Mouse (Mus musculus) Muller cell, postnatal 12 days (primary cell): Measurements from ENCODE around the gene 6430531B16Rik.

Experiments
- DNase-seq: peaks from one replicate; pipeline ENCODE4 v3.0.0-alpha.2; 2015; ENCODE audit errors: inconsistent ontology term

The 6430531B16Rik gene

DNA sequence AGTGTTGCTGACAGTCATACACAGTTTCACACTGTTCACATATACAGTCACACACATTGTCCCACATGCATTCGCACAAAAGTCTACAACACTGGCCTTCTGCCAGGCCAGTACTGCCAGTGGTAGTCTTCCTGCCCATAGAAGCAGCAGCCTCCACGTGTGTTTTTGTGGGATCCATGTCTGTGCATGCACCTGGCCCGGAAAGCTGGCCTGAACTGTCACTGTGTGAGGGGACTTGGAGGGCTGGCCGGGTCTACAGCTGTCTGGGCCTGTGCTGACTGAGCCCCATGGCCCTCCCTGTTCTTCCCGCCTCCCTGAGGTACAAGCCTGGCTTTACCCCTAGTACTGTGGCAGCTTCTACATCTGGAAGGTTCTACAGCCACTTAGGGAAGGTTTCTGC, 7.6 kb downstream of the 6430531B16Rik start:
- no peak for DNase-seq

GRCm38 (mm10) chr7:139970216-139970919, 8.2 kb downstream of the 6430531B16Rik start:
- no peak for DNase-seq

GRCm38 (mm10) chr7:139969348-139970130, 9.0 kb downstream of the 6430531B16Rik start:
- peak; percentile 64 for DNase-seq

DNA sequence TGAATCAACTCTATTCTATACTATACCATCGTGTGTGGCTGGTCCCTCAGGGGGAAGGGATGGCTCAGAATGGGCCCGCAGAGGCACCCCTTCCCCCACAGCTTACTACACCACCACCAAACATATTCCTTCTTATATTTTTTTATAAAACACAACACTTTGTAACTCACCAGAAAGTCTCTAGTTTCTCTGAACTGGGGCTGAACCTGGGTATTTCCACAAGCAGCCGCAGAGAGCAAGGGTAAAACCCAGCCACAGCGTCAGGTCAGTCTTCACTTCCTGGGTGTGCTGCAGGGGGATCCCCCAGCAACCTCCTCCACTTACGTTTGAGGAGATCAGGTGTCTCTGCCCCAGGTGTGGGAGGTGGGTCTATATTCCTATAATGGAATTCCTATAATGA, 10.1 kb downstream of the 6430531B16Rik start:
- no peak for DNase-seq

GRCm38 (mm10) chr7:139967175-139967574, 11.4 kb downstream of the 6430531B16Rik start:
- no peak for DNase-seq

DNA sequence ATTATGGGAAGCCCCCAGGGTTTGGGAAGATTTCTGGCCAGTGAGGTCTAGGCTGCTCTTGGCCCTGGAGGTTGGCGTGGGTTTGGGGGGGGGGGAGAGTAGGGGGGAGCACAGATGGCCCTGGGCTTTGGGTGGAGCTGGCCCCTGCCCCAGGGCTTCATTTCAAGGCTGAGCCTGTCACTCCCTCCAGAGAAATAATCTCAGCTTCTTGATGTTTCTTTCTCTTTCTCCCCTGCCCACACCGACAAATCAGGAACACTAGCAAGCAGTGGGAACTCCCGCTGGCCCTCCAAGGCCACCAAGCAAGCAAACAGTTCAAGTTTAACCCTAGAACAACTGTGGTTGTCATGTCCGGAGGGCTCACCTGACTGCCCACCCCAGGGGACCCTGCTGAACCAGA, 14.7 kb downstream of the 6430531B16Rik start:
- no peak for DNase-seq

GRCm38 (mm10) chr7:139961141-139961540, 17.4 kb downstream of the 6430531B16Rik start:
- DNase-seq = no peak

- DNase-seq = no peak
These were observed 20.6 kb downstream of the 6430531B16Rik start for GRCm38 (mm10) chr7:139957958-139958357.

DNA sequence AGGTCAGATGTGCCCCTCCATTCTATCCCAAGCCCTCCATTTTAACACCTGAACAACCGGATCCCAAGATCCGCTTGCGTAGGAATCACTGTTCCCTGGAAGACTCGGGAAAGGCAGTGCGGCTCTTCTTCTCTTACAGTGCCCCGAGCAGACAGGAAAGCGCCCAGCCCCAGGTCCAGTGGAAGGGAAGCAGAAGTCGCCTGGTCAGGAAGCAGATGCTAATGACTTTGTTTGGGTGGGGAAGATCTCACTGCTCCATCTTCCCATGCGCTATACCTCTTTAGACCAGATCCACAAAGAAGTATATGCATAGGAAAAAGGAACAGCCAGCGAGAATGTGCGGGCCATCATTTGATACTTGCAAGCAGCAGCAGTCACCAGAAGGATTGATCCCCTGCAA, 21.1 kb downstream of the 6430531B16Rik start:
- DNase-seq = no peak

DNA sequence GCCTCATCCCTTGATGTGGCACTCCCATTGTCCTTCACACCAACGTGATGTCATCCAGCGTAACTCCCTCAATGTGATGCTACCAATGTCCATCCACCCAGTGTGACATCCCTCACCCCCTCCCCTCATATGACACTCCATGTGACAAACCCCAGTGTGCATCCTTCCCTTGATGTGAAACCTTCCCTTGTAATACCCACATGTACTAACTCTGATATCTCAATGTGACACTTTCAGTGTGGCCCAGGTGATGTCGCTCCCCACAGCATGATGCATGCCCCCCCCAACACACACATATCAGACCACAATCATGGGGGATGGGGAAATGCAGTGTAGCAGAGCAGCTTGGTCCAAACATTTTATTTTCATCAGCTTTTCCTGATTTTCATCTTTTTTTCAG, 21.9 kb downstream of the 6430531B16Rik start:
- DNase-seq = no peak

DNA sequence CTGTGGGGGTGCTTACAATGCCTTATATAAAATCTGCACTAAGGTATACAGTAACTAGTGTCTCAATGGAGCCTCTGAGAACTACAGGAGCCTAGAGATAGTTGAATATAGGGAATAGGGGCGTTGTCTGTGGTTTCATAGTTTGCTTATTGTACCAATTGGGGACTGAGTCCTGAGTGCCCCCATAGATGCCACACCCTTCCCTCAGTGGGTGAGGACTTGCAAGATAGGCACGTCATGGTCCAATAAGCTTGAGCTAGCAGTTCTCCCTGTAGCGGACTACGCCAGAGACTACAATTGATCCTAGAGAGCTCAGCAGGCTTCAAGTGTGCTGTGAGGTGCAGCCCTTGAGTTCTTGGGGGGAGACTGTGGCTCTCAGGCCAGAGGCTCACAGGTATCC, 23.1 kb downstream of the 6430531B16Rik start:
- no peak for DNase-seq

- no peak for DNase-seq
These were observed 26.4 kb downstream of the 6430531B16Rik start for GRCm38 (mm10) chr7:139951991-139952633.

GRCm38 (mm10) chr7:139951079-139951478, 27.5 kb downstream of the 6430531B16Rik start:
- peak; percentile 16 for DNase-seq

DNA sequence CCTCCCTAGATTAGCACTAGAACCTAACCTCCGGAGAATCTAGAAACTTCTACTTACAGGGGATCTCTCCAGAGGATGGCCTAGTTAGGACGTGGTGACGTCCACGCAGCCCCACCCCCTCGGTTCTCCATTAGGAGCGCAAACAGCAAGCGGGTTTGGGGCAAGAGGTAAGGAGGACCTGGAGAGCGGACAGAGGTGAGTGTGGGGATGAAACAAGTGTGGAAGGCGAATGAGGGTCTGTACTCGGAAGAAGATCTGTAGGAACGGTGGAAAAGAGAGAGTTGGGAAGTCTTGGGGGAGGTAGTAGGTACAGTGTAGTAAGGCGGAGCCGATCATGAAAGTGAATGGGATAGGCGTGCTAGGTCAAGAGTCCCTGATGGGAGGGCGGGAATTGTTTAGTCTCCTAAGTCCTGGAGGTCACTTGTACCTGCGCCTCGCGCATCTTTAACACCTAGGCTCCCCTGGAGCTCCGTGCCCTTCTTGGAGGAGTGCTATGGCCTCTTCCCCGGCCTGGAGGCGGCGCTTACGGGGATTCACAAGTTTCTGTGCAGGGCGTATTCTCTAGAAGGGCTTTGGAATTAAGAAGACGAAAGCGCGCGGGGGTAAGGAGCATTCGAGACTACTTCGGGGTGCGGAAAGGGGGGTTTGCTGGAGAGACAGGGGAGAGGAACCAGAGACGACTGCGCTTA, 28.1 kb downstream of the 6430531B16Rik start:
- peak; percentile 68 for DNase-seq

GRCm38 (mm10) chr7:139949893-139950282, 28.7 kb downstream of the 6430531B16Rik start:
- DNase-seq = no peak

GRCm38 (mm10) chr7:139946032-139946431, 32.5 kb downstream of the 6430531B16Rik start:
- DNase-seq = no peak

- no peak for DNase-seq
These were observed 33.0 kb downstream of the 6430531B16Rik start for GRCm38 (mm10) chr7:139945516-139945915.

GRCm38 (mm10) chr7:139944291-139945240, 34.0 kb downstream of the 6430531B16Rik start:
- DNase-seq = no peak

DNA sequence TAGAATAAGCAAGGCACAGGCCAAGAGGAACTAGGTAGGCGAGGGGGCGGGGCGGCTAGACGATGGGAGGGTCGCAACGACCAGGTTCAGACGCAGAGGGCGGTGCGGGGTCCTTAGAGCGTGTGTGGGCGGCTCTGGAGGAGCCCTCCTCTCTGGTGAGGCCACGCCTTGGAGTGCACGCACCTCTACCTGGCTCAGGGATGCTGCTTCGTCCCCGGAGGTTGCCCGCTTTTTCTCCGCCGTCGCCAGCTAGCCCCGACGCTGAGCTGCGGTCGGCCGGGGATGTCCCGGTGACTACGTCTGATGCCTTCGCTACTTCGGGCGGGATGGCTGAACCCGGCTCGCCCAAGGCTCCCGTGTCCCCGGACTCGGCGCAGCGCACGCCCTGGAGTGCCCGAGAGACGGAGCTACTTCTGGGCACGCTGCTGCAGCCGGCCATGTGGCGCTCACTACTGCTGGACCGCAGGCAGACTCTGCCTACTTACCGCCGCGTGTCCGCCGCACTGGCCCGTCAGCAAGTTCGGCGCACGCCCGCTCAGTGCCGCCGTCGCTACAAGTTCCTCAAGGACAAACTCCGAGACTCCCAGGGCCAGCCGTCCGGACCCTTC, 34.8 kb downstream of the 6430531B16Rik start, which contains the start of gene Utf1:
Gene Utf1, plus strand, starts transcription at position 116 of the 608 bp plus-strand sequence.
- peak; percentile 27 for DNase-seq

- no peak for DNase-seq
These were observed 37.9 kb downstream of the 6430531B16Rik start for GRCm38 (mm10) chr7:139940476-139941209.
